Comparison of ENCODE assay signal across 23 mouse cellular contexts in the genomic region with DNA sequence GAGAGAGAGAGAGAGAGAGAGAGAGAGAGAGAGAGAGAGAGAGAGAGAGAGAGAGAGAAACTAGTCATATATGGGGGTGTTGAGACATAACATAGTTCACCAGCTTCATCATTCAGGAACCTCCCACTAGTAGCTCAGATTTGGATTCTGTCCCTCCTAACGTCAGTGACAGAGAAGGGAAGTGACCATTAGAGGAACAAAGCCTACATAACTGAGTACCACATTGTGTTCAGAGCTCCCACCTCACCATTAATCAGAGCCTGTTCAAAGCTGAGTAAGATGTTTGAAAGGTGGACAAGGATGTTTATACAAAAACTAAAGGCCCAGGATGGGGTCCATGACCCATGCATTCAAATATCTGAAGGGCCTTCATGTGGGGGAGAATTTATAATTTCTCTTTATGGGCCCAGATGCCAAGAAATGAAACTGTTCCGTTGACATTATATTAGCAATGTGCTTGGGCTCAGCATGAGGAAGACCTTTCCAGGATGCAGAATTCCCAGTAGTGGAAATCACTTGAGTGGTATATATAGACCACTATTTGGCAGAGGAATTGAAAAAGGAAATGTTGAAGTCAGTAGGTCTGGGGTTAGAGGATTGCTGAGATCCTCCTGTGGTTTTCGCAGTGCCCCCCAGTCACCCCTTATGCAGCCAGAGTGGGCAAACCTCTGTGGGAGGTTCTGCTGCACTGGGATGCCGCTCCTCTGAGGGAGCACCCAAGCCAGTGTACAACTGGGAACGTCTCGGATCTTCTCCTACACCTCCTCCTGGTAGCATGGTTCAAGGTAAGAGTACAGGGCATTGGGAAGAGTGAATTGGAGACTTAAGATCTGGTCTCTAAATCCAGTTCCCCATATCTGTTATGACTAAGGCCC. TPM values are rescaled to one million over a fixed set of nuclear protein-coding genes. Genes with fewer than 3 reads are reported as not detected.
A peak's percentile ranks its signal among the peaks of the same experiment; 100 is the strongest.
DNase-seq lines count a peak whose midpoint lies in the region; ATAC-seq and TF ChIP-seq lines count a peak whose summit lies in the region.
"Had no signal": no experiment of that assay in that cellular context is flagged by ENCODE, and none has a peak within 500 bp of the region (broad histone marks: within the 10 kb centered on the region; RNA-seq: fewer than 3 reads in every experiment).

No protein-coding gene starts in this region.

- no peaks in the 10 kb centered on the region for H3K9me3 ChIP-seq in limb, embryonic 15.5 days
- H3K9me3 ChIP-seq in limb, embryonic 10.5 days (replicated peaks), result no peaks in the 10 kb centered on the region
- H3K9me3 ChIP-seq: G1E; midbrain, embryonic 12.5 days; neural tube, embryonic 15.5 days had no signal

- H3K4me3 ChIP-seq in kidney, adult 2 months (ENCODE audit: insufficient read depth, low read depth, low read length), result no peak overlapping the region
- no peak overlapping the region for H3K4me3 ChIP-seq in limb, embryonic 15.5 days
- H3K4me3 ChIP-seq in limb, embryonic 10.5 days, result no peak overlapping the region
- H3K4me3 ChIP-seq: midbrain, embryonic 12.5 days; myocyte; neural tube, embryonic 15.5 days had no signal

- peak overlapping the region; percentile 29; the same call in 1 of the 2 replicates for H3K27ac ChIP-seq in kidney, adult 2 months (ENCODE audit: insufficient read depth, low read depth, low read length)
- H3K27ac ChIP-seq in limb, embryonic 15.5 days, result peak overlapping the region; percentile 23; the same call in 1 of the 2 replicates
- no peak overlapping the region for H3K27ac ChIP-seq in limb, embryonic 10.5 days
- H3K27ac ChIP-seq: macrophage; midbrain, embryonic 12.5 days; neural tube, embryonic 15.5 days had no signal

- TF ChIP-seq POLR2A in kidney, adult 2 months (IDR thresholded peaks at IDR 0.05; ENCODE audit: low read depth, low read length), result no peak

- H3K9ac ChIP-seq in limb, embryonic 15.5 days, result no peak overlapping the region
- H3K9ac ChIP-seq: midbrain, embryonic 12.5 days; neural tube, embryonic 15.5 days had no signal

- H3K27me3 ChIP-seq in kidney, adult 2 months (replicated peaks; ENCODE audit: control insufficient read depth, insufficient read depth, low read length), result no peaks in the 10 kb centered on the region
- H3K27me3 ChIP-seq in limb, embryonic 15.5 days, result peaks cover 40% of the 10 kb centered on the region
- H3K27me3 ChIP-seq in limb, embryonic 10.5 days (ENCODE audit: low read depth, poor library complexity, severe bottlenecking), result peaks cover 68% of the 10 kb centered on the region

- peak; percentile 18 for ATAC-seq in frontal cortex, adult (ENCODE audit: low TSS enrichment)
- ATAC-seq in limb, embryonic 15.5 days (ENCODE audit: insufficient number of reproducible peaks, low FRiP score, low TSS enrichment, low read depth), result no peak
- ATAC-seq: CD4-positive, CD25-positive, alpha-beta regulatory T cell, adult 4 months; hindbrain, embryonic 16.5 days; intestine, postnatal 0 days had no signal

- H3K4me2 ChIP-seq in limb, embryonic 15.5 days, result no peak overlapping the region
- H3K4me2 ChIP-seq: midbrain, embryonic 12.5 days; neural tube, embryonic 15.5 days had no signal

- DNase-seq in frontal cortex, adult 2 months (ENCODE audit: extremely low spot score in 1 of 2, low spot score in 1 of 2), result no peak
- DNase-seq in kidney, adult 2 months, result no peak
- DNase-seq in kidney, postnatal 4 days, result no peak
- no peak for DNase-seq in limb, embryonic 10.5 days (ENCODE audit: low spot score)
- peak; percentile 41 for DNase-seq in lung, postnatal 10 days
- no peak for DNase-seq in retina, postnatal 1 day
- DNase-seq: adrenal gland, postnatal 36 days; cerebellum, postnatal 10 days; embryo, embryonic 11 days; gastrocnemius, postnatal 36 days; liver; right cerebral cortex, postnatal 4 days; thymus, postnatal 4 days had no signal

- no peak for TF ChIP-seq CTCF in kidney, adult 2 months (conservative IDR thresholded peaks at IDR 0.05; ENCODE audit: insufficient read depth, insufficient read length, low read depth, low read length)

- WGBS in kidney, adult 2 months, result 72% methylated on average over 6 of the region's 6 CpGs
- 84% methylated on average over 6 of the region's 6 CpGs for WGBS in limb, embryonic 15.5 days
- WGBS in limb, embryonic 10.5 days, result 83% methylated on average over 6 of the region's 6 CpGs

- H3K36me3 ChIP-seq in kidney, adult 2 months (ENCODE audit: control insufficient read depth, insufficient read depth, low read length), result no peaks in the 10 kb centered on the region
- H3K36me3 ChIP-seq in limb, embryonic 15.5 days, result no peaks in the 10 kb centered on the region
- H3K36me3 ChIP-seq in limb, embryonic 10.5 days, result no peaks in the 10 kb centered on the region
- H3K36me3 ChIP-seq: midbrain, embryonic 12.5 days; neural tube, embryonic 15.5 days had no signal

- peaks cover 8% of the 10 kb centered on the region; the same call in 1 of the 2 replicates for H3K4me1 ChIP-seq in kidney, adult 2 months (ENCODE audit: control insufficient read depth, insufficient read depth, low read length)
- peaks cover 24% of the 10 kb centered on the region for H3K4me1 ChIP-seq in limb, embryonic 15.5 days
- peaks cover 41% of the 10 kb centered on the region for H3K4me1 ChIP-seq in limb, embryonic 10.5 days

RNA-seq across cellular contexts. Expression of a gene that starts 1.9 kb away (rescaled TPM):
- polyA plus RNA-seq in frontal cortex, adult 2 months (2012; rRNA removed), result 6.0 and 6.4 TPM in 2 replicates
- polyA plus RNA-seq in kidney, adult 2 months (2012; rRNA removed), result 7.6 and 9.1 TPM in 2 replicates
- polyA plus RNA-seq in limb, embryonic 15.5 days (2015; fragmentation: Nextera tagmentation; extraction: Ambion mirVana), result 0.83 and 2.0 TPM in 2 replicates
- 0.55 and 0.74 TPM in 2 replicates for polyA plus RNA-seq in limb, embryonic 10.5 days (2016; fragmentation: Nextera tagmentation; extraction: Ambion mirVana)
- polyA plus RNA-seq: CD4-positive, CD25-positive, alpha-beta regulatory T cell, adult 4 months; G1E; macrophage; myocyte had no signal

RNA-seq across cellular contexts. Expression of a gene that starts 11.8 kb away (rescaled TPM):
- 1,218 and 1,912 TPM in 2 replicates for polyA plus RNA-seq in frontal cortex, adult 2 months (2012; rRNA removed)
- 4.7 and 7.7 TPM in 2 replicates for polyA plus RNA-seq in kidney, adult 2 months (2012; rRNA removed)
- 6.2 and 7.4 TPM in 2 replicates for polyA plus RNA-seq in limb, embryonic 15.5 days (2015; fragmentation: Nextera tagmentation; extraction: Ambion mirVana)
- 0.89 and 1.9 TPM in 2 replicates for polyA plus RNA-seq in limb, embryonic 10.5 days (2016; fragmentation: Nextera tagmentation; extraction: Ambion mirVana)

RNA-seq across cellular contexts. Expression of a gene that starts 13.1 kb away (rescaled TPM):
- polyA plus RNA-seq in frontal cortex, adult 2 months (2012; rRNA removed), result 28.9 and 31.3 TPM in 2 replicates
- 54.9 and 55.5 TPM in 2 replicates for polyA plus RNA-seq in kidney, adult 2 months (2012; rRNA removed)
- 50.2 and 60.0 TPM in 2 replicates for polyA plus RNA-seq in limb, embryonic 15.5 days (2015; fragmentation: Nextera tagmentation; extraction: Ambion mirVana)
- 33.7 and 34.3 TPM in 2 replicates for polyA plus RNA-seq in limb, embryonic 10.5 days (2016; fragmentation: Nextera tagmentation; extraction: Ambion mirVana)
- polyA plus RNA-seq: CD4-positive, CD25-positive, alpha-beta regulatory T cell, adult 4 months; G1E had no signal

RNA-seq across cellular contexts. Expression of a gene that starts 14.6 kb away (rescaled TPM):
- 14.2 and 14.5 TPM in 2 replicates for polyA plus RNA-seq in frontal cortex, adult 2 months (2012; rRNA removed)
- polyA plus RNA-seq in kidney, adult 2 months (2012; rRNA removed), result 17.8 and 18.3 TPM in 2 replicates
- polyA plus RNA-seq in limb, embryonic 15.5 days (2015; fragmentation: Nextera tagmentation; extraction: Ambion mirVana), result 9.9 and 13.1 TPM in 2 replicates
- polyA plus RNA-seq in limb, embryonic 10.5 days (2016; fragmentation: Nextera tagmentation; extraction: Ambion mirVana), result 3.1 and 3.4 TPM in 2 replicates

RNA-seq across cellular contexts. Expression of a gene that starts 51.8 kb away (rescaled TPM):
- 33.9 and 35.2 TPM in 2 replicates for polyA plus RNA-seq in frontal cortex, adult 2 months (2012; rRNA removed)
- 12.1 and 15.7 TPM in 2 replicates for polyA plus RNA-seq in kidney, adult 2 months (2012; rRNA removed)
- polyA plus RNA-seq in limb, embryonic 15.5 days (2015; fragmentation: Nextera tagmentation; extraction: Ambion mirVana), result 17.3 and 25.2 TPM in 2 replicates
- polyA plus RNA-seq in limb, embryonic 10.5 days (2016; fragmentation: Nextera tagmentation; extraction: Ambion mirVana), result 33.1 and 38.0 TPM in 2 replicates

Comparison
In these comparisons a context has a peak if more than half of its experiments do, and no peak if none do; other contexts are left out.
1. RNA of a gene that starts 11.8 kb away (polyA plus RNA-seq): 1,218 to 1,912 TPM in frontal cortex, adult 2 months; 4.7 to 7.7 TPM in kidney, adult 2 months, 6.2 to 7.4 TPM in limb, embryonic 15.5 days and 0.89 to 1.9 TPM in limb, embryonic 10.5 days; every median in the first group is over 100 times any median in the second.